Mouse (Mus musculus): ENCODE results near the gene Mnat1. TPM values are rescaled to one million over a fixed set of nuclear protein-coding genes. Genes with fewer than 3 reads are reported as not detected.

Gene Mnat1
- polyA plus RNA-seq, 1 experiment from 2014 or later, result 53.0 TPM

DNA sequence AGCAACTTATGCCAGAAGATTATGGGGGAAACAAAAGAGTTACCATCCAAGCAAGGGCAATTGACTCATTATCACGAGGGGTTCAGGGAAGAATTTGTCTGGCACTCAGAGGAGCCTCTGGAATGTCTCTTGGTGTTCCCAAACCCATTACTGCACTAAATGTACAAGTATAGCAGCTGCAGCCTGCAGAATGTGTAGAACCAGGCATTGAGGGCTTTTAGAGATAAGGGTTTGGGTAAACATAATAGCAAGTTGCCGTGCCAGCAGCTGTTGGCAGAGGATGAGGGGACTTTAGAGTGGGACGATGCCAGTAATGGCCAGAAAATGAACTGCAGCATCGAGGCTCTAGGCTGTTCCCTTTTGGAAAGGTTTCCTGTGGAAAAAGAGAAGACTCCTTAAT lies 36.8 kb downstream of the Mnat1 start:
- 82% methylated on average over 4 of the region's 4 CpGs for WGBS
- ATAC-seq (replicated peaks; ENCODE audit: insufficient number of reproducible peaks, low FRiP score, low TSS enrichment, low read depth), result no peak

DNA sequence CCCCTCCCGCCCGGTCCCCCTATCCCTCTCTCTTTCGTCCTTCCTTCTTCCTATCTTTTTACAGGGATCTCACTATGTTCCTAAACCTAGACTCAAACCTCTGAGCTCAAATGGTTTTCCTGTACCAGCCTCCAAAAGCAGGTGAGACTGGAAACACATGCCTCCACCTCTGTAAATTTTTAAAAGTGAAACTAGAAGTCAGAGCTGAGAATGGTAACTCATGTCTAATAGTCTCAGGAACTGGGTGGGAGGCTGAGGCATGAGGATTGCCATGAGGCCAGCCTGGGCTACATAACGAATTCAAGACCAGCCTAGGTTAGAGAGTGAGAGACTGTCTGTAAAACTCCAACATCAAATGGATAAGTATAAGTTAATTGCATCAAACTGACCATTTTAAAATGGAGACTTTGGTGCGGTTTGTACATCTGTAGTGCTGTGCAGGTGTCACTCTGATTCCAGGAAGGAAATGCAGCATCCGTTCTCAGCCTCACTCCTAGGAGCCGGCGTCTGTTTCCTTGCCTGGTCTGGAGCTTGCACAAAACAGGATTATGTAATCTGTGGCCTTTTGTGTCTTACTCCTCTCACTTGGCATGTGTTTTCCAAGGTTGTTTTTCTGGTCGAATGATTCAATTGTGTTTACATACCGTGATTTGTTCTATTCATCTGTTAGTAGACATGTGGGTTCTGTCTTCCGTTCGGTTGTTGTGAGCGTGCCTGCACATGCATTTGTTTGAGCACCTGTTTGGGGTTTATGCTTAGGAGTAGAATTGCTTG lies 39.1 kb downstream of the Mnat1 start:
- H3K36me3 ChIP-seq (replicated peaks; ENCODE audit: control insufficient read depth, insufficient read depth, low read depth, low read length), result no peaks in the 10 kb centered on the region
- no peaks in the 10 kb centered on the region for H3K9me3 ChIP-seq (replicated peaks; ENCODE audit: control insufficient read depth, low read length)
- DNase-seq (ENCODE audit: low spot score) (no peak), ATAC-seq (replicated peaks; ENCODE audit: insufficient number of reproducible peaks, low FRiP score, low TSS enrichment, low read depth) (no peak)
- no peaks in the 10 kb centered on the region for H3K4me1 ChIP-seq (ENCODE audit: control insufficient read depth, insufficient read depth, low read length)
- no peaks in the 10 kb centered on the region for H3K27me3 ChIP-seq (ENCODE audit: control insufficient read depth, insufficient read depth, low read length)
- WGBS, result 80% methylated on average over 13 of the region's 13 CpGs
- no peak overlapping the region for H3K27ac ChIP-seq (replicated peaks; ENCODE audit: low read depth, low read length)
- H3K9ac ChIP-seq (replicated peaks; ENCODE audit: low read length), result no peak overlapping the region
- no peak overlapping the region for H3K4me2 ChIP-seq (ENCODE audit: low read depth, low read length)
- no peak overlapping the region for H3K4me3 ChIP-seq (ENCODE audit: low read depth, low read length)

More for the DNA sequence above, 36.8 kb downstream of the Mnat1 start:
- no peaks in the 10 kb centered on the region for H3K4me1 ChIP-seq (ENCODE audit: control insufficient read depth, insufficient read depth, low read length)
- no peak overlapping the region for H3K9ac ChIP-seq (replicated peaks; ENCODE audit: low read length)
- DNase-seq (ENCODE audit: low spot score), result no peak
- H3K36me3 ChIP-seq (replicated peaks; ENCODE audit: control insufficient read depth, insufficient read depth, low read depth, low read length), result no peaks in the 10 kb centered on the region
- H3K9me3 ChIP-seq (replicated peaks; ENCODE audit: control insufficient read depth, low read length), result no peaks in the 10 kb centered on the region
- H3K27ac ChIP-seq (replicated peaks; ENCODE audit: low read depth, low read length), result no peak overlapping the region
- H3K27me3 ChIP-seq (ENCODE audit: control insufficient read depth, insufficient read depth, low read length), result no peaks in the 10 kb centered on the region
- no peak overlapping the region for H3K4me2 ChIP-seq (ENCODE audit: low read depth, low read length)
- no peak overlapping the region for H3K4me3 ChIP-seq (ENCODE audit: low read depth, low read length)

DNA sequence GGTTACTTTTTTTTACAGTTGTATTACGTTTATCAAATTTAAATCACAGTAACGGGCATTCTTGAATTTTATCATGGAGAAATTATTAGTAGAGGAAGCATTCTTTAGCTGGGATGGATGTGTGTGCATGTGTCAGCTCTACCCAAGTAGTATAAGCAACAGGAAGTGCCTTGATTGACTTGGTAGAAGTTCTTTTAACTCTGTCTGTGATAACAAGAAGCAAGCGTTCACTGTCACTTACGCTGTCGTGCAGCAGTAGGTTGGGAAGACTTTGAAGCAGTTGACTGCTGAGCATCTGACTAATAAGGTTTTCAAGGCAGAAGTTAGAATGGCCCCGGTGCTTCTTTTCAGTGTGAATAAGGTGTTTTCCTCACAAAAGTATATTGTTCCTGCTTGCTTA lies 47.3 kb downstream of the Mnat1 start:
- Histone ChIP-seq H3K27me3 (ENCODE audit: control insufficient read depth, insufficient read depth, low read length) (no peaks in the 10 kb centered on the region), H3K27ac (replicated peaks; ENCODE audit: low read depth, low read length) (no peak overlapping the region), H3K4me1 (ENCODE audit: control insufficient read depth, insufficient read depth, low read length) (no peaks in the 10 kb centered on the region), H3K36me3 (replicated peaks; ENCODE audit: control insufficient read depth, insufficient read depth, low read depth, low read length) (no peaks in the 10 kb centered on the region), H3K9ac (replicated peaks; ENCODE audit: low read length) (no peak overlapping the region), H3K9me3 (replicated peaks; ENCODE audit: control insufficient read depth, low read length) (no peaks in the 10 kb centered on the region), H3K4me2 (ENCODE audit: low read depth, low read length) (no peak overlapping the region), H3K4me3 (ENCODE audit: low read depth, low read length) (no peak overlapping the region)
- WGBS, result 86% methylated on average over 6 of the region's 6 CpGs
- no peak for ATAC-seq (replicated peaks; ENCODE audit: insufficient number of reproducible peaks, low FRiP score, low TSS enrichment, low read depth)
- DNase-seq (ENCODE audit: low spot score), result no peak

- H3K9me3 ChIP-seq (replicated peaks; ENCODE audit: control insufficient read depth, low read length), result no peaks in the 10 kb centered on the region
- H3K4me3 ChIP-seq (ENCODE audit: low read depth, low read length), result no peak overlapping the region
- 49% methylated on average over 8 of the region's 8 CpGs for WGBS
- H3K36me3 ChIP-seq (replicated peaks; ENCODE audit: control insufficient read depth, insufficient read depth, low read depth, low read length), result no peaks in the 10 kb centered on the region
- no peak for DNase-seq (ENCODE audit: low spot score)
- H3K4me2 ChIP-seq (ENCODE audit: low read depth, low read length), result no peak overlapping the region
- H3K27me3 ChIP-seq (ENCODE audit: control insufficient read depth, insufficient read depth, low read length), result no peaks in the 10 kb centered on the region
- H3K9ac ChIP-seq (replicated peaks; ENCODE audit: low read length), result no peak overlapping the region
- no peak for ATAC-seq (replicated peaks; ENCODE audit: insufficient number of reproducible peaks, low FRiP score, low TSS enrichment, low read depth)
- H3K4me1 ChIP-seq (ENCODE audit: control insufficient read depth, insufficient read depth, low read length), result no peaks in the 10 kb centered on the region
- no peak overlapping the region for H3K27ac ChIP-seq (replicated peaks; ENCODE audit: low read depth, low read length)
These were observed 60.4 kb downstream of the Mnat1 start for GRCm38 (mm10) chr12:73183896-73184295.

DNA sequence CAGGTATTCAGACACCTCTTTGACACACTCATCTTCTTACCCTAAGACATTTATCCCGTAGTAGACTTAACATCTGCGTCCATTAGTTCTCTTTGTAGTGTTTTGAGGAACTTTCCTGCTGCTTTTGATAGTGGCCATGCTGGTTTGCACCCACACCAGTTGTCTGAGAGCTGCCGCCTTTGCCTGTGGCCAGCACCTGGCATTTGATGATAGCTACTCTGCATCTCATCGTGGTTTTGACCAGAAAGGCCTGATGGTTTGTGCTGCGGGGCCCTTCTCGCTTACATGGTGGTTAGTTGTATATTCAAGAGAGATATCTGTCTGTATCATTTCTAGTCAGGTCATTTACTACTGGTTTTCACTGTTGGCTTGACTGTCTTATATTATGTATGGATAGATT lies 73.8 kb downstream of the Mnat1 start:
- Histone ChIP-seq H3K4me3 (ENCODE audit: low read depth, low read length) (no peak overlapping the region), H3K9me3 (replicated peaks; ENCODE audit: control insufficient read depth, low read length) (no peaks in the 10 kb centered on the region), H3K9ac (replicated peaks; ENCODE audit: low read length) (no peak overlapping the region), H3K36me3 (replicated peaks; ENCODE audit: control insufficient read depth, insufficient read depth, low read depth, low read length) (no peaks in the 10 kb centered on the region), H3K27ac (replicated peaks; ENCODE audit: low read depth, low read length) (no peak overlapping the region), H3K4me2 (ENCODE audit: low read depth, low read length) (no peak overlapping the region), H3K27me3 (ENCODE audit: control insufficient read depth, insufficient read depth, low read length) (no peaks in the 10 kb centered on the region), H3K4me1 (ENCODE audit: control insufficient read depth, insufficient read depth, low read length) (no peaks in the 10 kb centered on the region)
- no peak for ATAC-seq (replicated peaks; ENCODE audit: insufficient number of reproducible peaks, low FRiP score, low TSS enrichment, low read depth)
- WGBS, result 93% methylated on average over 6 of the region's 6 CpGs
- no peak for DNase-seq (ENCODE audit: low spot score)

DNA sequence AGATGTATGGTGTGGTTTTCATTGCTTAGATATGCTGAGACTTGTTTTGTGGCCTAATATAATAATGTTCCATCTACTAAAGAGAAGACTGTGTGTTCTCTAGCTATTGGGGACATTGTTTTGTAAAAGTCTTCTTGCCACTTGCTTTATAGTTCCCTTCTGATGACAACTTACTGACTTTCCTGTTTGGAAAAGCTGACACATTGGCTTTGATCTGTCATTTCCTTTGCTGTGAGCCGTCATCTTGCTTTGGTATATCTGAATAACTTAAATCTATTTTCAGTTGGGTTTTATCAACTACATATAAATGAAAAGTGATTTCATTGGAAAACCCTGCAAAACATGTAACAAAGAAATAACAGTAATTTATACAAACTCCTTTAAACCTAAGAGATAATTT lies 74.9 kb downstream of the Mnat1 start:
- no peak for DNase-seq (ENCODE audit: low spot score)
- Histone ChIP-seq H3K27ac (replicated peaks; ENCODE audit: low read depth, low read length) (no peak overlapping the region), H3K27me3 (ENCODE audit: control insufficient read depth, insufficient read depth, low read length) (no peaks in the 10 kb centered on the region), H3K36me3 (replicated peaks; ENCODE audit: control insufficient read depth, insufficient read depth, low read depth, low read length) (no peaks in the 10 kb centered on the region), H3K4me2 (ENCODE audit: low read depth, low read length) (no peak overlapping the region), H3K4me3 (ENCODE audit: low read depth, low read length) (no peak overlapping the region), H3K9me3 (replicated peaks; ENCODE audit: control insufficient read depth, low read length) (no peaks in the 10 kb centered on the region), H3K9ac (replicated peaks; ENCODE audit: low read length) (no peak overlapping the region), H3K4me1 (ENCODE audit: control insufficient read depth, insufficient read depth, low read length) (no peaks in the 10 kb centered on the region)
- WGBS, result 61% methylated on average over 1 of the region's 1 CpGs
- no peak for ATAC-seq (replicated peaks; ENCODE audit: insufficient number of reproducible peaks, low FRiP score, low TSS enrichment, low read depth)

DNA sequence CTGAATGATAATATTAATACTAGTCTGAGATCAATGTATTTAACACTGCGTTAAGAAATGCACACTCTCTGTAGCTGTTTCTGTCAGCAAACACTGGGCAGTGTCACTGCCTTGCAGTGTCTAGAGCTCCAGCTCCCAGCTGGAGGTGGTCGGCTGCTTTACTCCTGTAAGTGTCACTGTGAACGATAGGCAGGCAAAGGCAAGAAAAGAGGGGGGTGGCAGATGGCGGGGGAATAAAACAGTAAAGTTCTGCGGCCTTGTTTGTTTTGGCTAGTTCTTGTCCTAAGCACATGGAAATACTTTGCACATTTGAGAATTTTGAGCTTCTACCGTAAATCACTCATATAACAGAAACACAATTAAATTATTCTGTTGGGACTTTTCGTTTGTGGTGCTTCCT lies 75.9 kb downstream of the Mnat1 start:
- H3K9me3 ChIP-seq (replicated peaks; ENCODE audit: control insufficient read depth, low read length), result no peaks in the 10 kb centered on the region

GRCm38 (mm10) chr12:73201587-73201986 lies 78.1 kb downstream of the Mnat1 start:
- H3K4me2 ChIP-seq (ENCODE audit: low read depth, low read length), result no peak overlapping the region
- H3K36me3 ChIP-seq (replicated peaks; ENCODE audit: control insufficient read depth, insufficient read depth, low read depth, low read length), result no peaks in the 10 kb centered on the region
- H3K4me3 ChIP-seq (ENCODE audit: low read depth, low read length), result no peak overlapping the region
- DNase-seq (ENCODE audit: low spot score), result peak; percentile 28
- H3K27me3 ChIP-seq (ENCODE audit: control insufficient read depth, insufficient read depth, low read length), result no peaks in the 10 kb centered on the region
- 11% methylated on average over 3 of the region's 3 CpGs for WGBS
- H3K27ac ChIP-seq (replicated peaks; ENCODE audit: low read depth, low read length), result no peak overlapping the region
- ATAC-seq (replicated peaks; ENCODE audit: insufficient number of reproducible peaks, low FRiP score, low TSS enrichment, low read depth), result no peak
- no peaks in the 10 kb centered on the region; the same call in 1 of the 2 replicates for H3K4me1 ChIP-seq (ENCODE audit: control insufficient read depth, insufficient read depth, low read length)
- no peak overlapping the region for H3K9ac ChIP-seq (replicated peaks; ENCODE audit: low read length)
- no peaks in the 10 kb centered on the region for H3K9me3 ChIP-seq (replicated peaks; ENCODE audit: control insufficient read depth, low read length)

More for the DNA sequence above, 75.9 kb downstream of the Mnat1 start:
- no peaks in the 10 kb centered on the region for H3K27me3 ChIP-seq (ENCODE audit: control insufficient read depth, insufficient read depth, low read length)
- WGBS, result 43% methylated on average over 7 of the region's 7 CpGs
- H3K9ac ChIP-seq (replicated peaks; ENCODE audit: low read length), result no peak overlapping the region
- no peak overlapping the region for H3K4me3 ChIP-seq (ENCODE audit: low read depth, low read length)
- no peak for DNase-seq (ENCODE audit: low spot score)
- no peak overlapping the region for H3K27ac ChIP-seq (replicated peaks; ENCODE audit: low read depth, low read length)
- no peaks in the 10 kb centered on the region for H3K36me3 ChIP-seq (replicated peaks; ENCODE audit: control insufficient read depth, insufficient read depth, low read depth, low read length)
- H3K4me1 ChIP-seq (ENCODE audit: control insufficient read depth, insufficient read depth, low read length), result no peaks in the 10 kb centered on the region
- no peak overlapping the region for H3K4me2 ChIP-seq (ENCODE audit: low read depth, low read length)
- no peak for ATAC-seq (replicated peaks; ENCODE audit: insufficient number of reproducible peaks, low FRiP score, low TSS enrichment, low read depth)
